ENCODE assay signal across 12 mouse cellular contexts in the genomic region with DNA sequence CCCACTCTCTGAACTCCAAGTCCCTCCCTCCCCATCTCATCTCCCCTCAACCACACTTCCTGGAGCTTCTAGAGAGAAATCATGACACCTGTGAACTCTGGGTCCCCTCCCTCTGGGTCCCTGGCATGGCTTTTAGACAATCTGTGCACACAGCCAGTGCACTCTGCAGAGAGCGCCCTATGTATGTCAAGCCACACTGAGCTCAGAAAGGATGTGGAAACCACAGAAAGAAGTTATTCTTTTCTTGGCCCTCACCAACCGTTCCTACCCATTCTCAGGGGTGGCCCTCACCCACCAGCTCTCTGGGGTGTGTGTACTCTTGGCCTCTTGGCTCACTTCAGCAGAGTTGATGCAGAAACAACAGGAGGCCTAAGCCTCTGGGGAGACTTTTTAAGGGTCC. TPM values are rescaled to one million over a fixed set of nuclear protein-coding genes. Genes with fewer than 3 reads are reported as not detected.
A peak's percentile ranks its signal among the peaks of the same experiment; 100 is the strongest.
DNase-seq lines count a peak whose midpoint lies in the region; ATAC-seq and TF ChIP-seq lines count a peak whose summit lies in the region.
"Had no signal": no experiment of that assay in that cellular context is flagged by ENCODE, and none has a peak within 500 bp of the region (broad histone marks: within the 10 kb centered on the region; RNA-seq: fewer than 3 reads in every experiment).

No protein-coding gene starts in this region.

- no peaks in the 10 kb centered on the region for H3K9me3 ChIP-seq in stomach, postnatal 0 days (ENCODE audit: control insufficient read depth, low read length)
- H3K9me3 ChIP-seq: megakaryocyte, embryonic 14.5 days had no signal

- no peak overlapping the region for H3K9ac ChIP-seq in stomach, postnatal 0 days (ENCODE audit: low read length)
- H3K9ac ChIP-seq: liver, embryonic 14.5 days had no signal

- no peak for TF ChIP-seq CTCF in bone marrow, adult 2 months (IDR thresholded peaks at IDR 0.05; ENCODE audit: control insufficient read depth, insufficient read depth, low read length)
- TF ChIP-seq CTCF in stomach, postnatal 0 days (IDR thresholded peaks at IDR 0.05; ENCODE audit: low read depth): no peak

- no peaks in the 10 kb centered on the region for H3K27me3 ChIP-seq in stomach, postnatal 0 days (ENCODE audit: control insufficient read depth, insufficient read depth, low read length)

- peak overlapping the region; percentile 56 for H3K27ac ChIP-seq in bone marrow, adult 2 months (ENCODE audit: control insufficient read depth, insufficient read depth, low read depth, low read length, poor library complexity)
- no peak overlapping the region for H3K27ac ChIP-seq in stomach, postnatal 0 days (replicated peaks)
- H3K27ac ChIP-seq: liver, embryonic 14.5 days had no signal

- H3K4me3 ChIP-seq in bone marrow, adult 2 months (replicated peaks; ENCODE audit: control insufficient read depth, low read depth, low read length): no peak overlapping the region
- no peak overlapping the region for H3K4me3 ChIP-seq in stomach, postnatal 0 days (ENCODE audit: low read depth, low read length)
- H3K4me3 ChIP-seq: megakaryocyte, embryonic 14.5 days had no signal

- no peaks in the 10 kb centered on the region for H3K36me3 ChIP-seq in stomach, postnatal 0 days (ENCODE audit: control insufficient read depth, insufficient read depth, low read length)

- peak; percentile 50 for DNase-seq in lung, postnatal 25 days (ENCODE audit: low spot score)
- DNase-seq in lung, postnatal 10 days: no peak
- peak; percentile 26 for DNase-seq in spleen, adult 12 weeks (ENCODE audit: low spot score)
- DNase-seq in thymus, postnatal 25 days: peak; percentile 84
- DNase-seq in adrenal gland, postnatal 25 days: no peak
- no peak for DNase-seq in testis, postnatal 14 days (ENCODE audit: low spot score)
- no peak for DNase-seq in stomach, postnatal 0 days (ENCODE audit: low spot score)
- DNase-seq: cerebellum, adult 18-20 months; kidney, adult 9 months had no signal

- no peak for TF ChIP-seq EP300 in stomach, postnatal 0 days (optimal IDR thresholded peaks at IDR 0.05)

- peaks cover 3% of the 10 kb centered on the region; the same call in 1 of the 2 replicates for H3K4me1 ChIP-seq in bone marrow, adult 2 months (ENCODE audit: control insufficient read depth, insufficient read depth, low read length)
- H3K4me1 ChIP-seq in stomach, postnatal 0 days (replicated peaks; ENCODE audit: control insufficient read depth, insufficient read depth): no peaks in the 10 kb centered on the region

- no peak overlapping the region for H3K4me2 ChIP-seq in stomach, postnatal 0 days (replicated peaks; ENCODE audit: low read depth)

- ATAC-seq in stomach, postnatal 0 days (ENCODE audit: low FRiP score, low TSS enrichment): no peak

- 10% methylated on average over 2 of the region's 2 CpGs for WGBS in bone marrow, adult 2 months
- 68% methylated on average over 2 of the region's 2 CpGs for WGBS in stomach, postnatal 0 days

- no peak for TF ChIP-seq POLR2A in bone marrow, adult 2 months (IDR thresholded peaks at IDR 0.05; ENCODE audit: borderline replicate concordance, control insufficient read depth, low read depth, low read length)

RNA-seq across cellular contexts. Expression of gene Gm1043, which starts 40.4 kb away (rescaled TPM):
- polyA plus RNA-seq in bone marrow, adult 2 months (2011; ENCODE audit: insufficient read depth, insufficient read length, low replicate concordance, missing spikeins): 0.85 and 0.88 TPM in 2 replicates
- 0.24 TPM in 1 of 2 replicates, not detected in the other for total RNA-seq in adrenal gland, postnatal 25 days (2021)
- polyA plus RNA-seq in stomach, postnatal 0 days (2015; fragmentation: Nextera tagmentation; extraction: Ambion mirVana): 0.02 and 0.07 TPM in 2 replicates
- polyA plus RNA-seq: liver, embryonic 14.5 days had no signal

RNA-seq across cellular contexts. Expression of gene Wfs1, which starts 55.8 kb away (rescaled TPM):
- polyA plus RNA-seq in bone marrow, adult 2 months (2011; ENCODE audit: insufficient read depth, insufficient read length, low replicate concordance, missing spikeins): 2.0 and 3.7 TPM in 2 replicates
- 49.0 and 64.9 TPM in 2 replicates for total RNA-seq in adrenal gland, postnatal 25 days (2021)
- 7.6 and 8.5 TPM in 2 replicates for polyA plus RNA-seq in stomach, postnatal 0 days (2015; fragmentation: Nextera tagmentation; extraction: Ambion mirVana)

Comparison
In these comparisons a context has a peak if more than half of its experiments do, and no peak if none do; other contexts are left out.
1. DNase-seq: peak in lung, postnatal 25 days (single experiment), spleen, adult 12 weeks (single experiment) and thymus, postnatal 25 days (single experiment); none in lung, postnatal 10 days (single experiment), adrenal gland, postnatal 25 days (single experiment), testis, postnatal 14 days (single experiment) and stomach, postnatal 0 days (single experiment).